Comparison of ENCODE assay signal across 8 mouse cellular contexts in the genomic region with DNA sequence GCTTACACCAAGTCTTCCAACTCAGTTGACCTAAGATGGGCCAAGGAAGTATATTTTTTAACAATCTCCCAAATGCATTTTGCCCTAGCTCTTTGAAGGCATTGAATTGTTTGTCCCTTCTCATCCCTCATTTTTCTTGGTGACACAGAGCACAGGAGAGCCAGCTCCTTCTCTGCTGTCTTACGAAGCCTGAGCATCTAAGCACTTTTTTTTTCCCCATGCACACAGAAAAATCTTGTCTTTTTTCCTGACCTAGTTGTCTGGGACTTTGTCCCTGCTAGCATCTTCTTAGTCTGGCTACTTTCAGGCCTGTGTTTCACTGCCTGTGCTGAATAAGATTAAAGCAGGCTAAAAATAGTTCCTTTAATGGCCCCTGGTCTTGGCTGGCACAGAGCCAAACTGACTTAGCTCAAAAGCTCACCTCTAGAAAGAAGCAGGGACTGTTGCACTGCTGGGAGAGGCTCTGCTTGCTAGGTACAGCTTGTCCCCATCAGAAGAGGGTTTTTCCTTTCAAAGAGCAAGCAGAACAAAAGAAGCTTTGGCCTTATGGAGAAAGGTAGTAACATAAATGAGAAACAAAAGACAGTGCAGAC. TPM values are rescaled to one million over a fixed set of nuclear protein-coding genes. Genes with fewer than 3 reads are reported as not detected.
DNase-seq lines count a peak whose midpoint lies in the region; ATAC-seq and TF ChIP-seq lines count a peak whose summit lies in the region.

No protein-coding gene starts in this region.

- 56% methylated on average over 1 of the region's 1 CpGs for WGBS in forebrain, embryonic 11.5 days
- 14% methylated on average over 1 of the region's 1 CpGs for WGBS in forebrain, embryonic 16.5 days
- WGBS in forebrain, embryonic 14.5 days = 21% methylated on average over 1 of the region's 1 CpGs
- 53% methylated on average over 1 of the region's 1 CpGs for WGBS in stomach, postnatal 0 days

- TF ChIP-seq EP300 in stomach, postnatal 0 days (optimal IDR thresholded peaks at IDR 0.05) = no peak

- no peak for ATAC-seq in forebrain, embryonic 11.5 days (replicated peaks; ENCODE audit: low FRiP score)
- no peak for ATAC-seq in forebrain, embryonic 16.5 days
- ATAC-seq in forebrain, embryonic 14.5 days = no peak; the same call in 1 of the 2 replicates
- ATAC-seq in stomach, postnatal 0 days (ENCODE audit: low FRiP score, low TSS enrichment) = peak; percentile 35; the same call in 1 of the 2 replicates

- H3K4me2 ChIP-seq in forebrain, embryonic 11.5 days (ENCODE audit: low read depth, low read length, severe bottlenecking) = no peak overlapping the region
- H3K4me2 ChIP-seq in forebrain, embryonic 16.5 days (ENCODE audit: low read length) = no peak overlapping the region
- H3K4me2 ChIP-seq in forebrain, embryonic 14.5 days (ENCODE audit: low read length) = no peak overlapping the region
- H3K4me2 ChIP-seq in stomach, postnatal 0 days (replicated peaks; ENCODE audit: low read depth) = no peak overlapping the region

- peak overlapping the region; percentile 50; the same call in 1 of the 2 replicates for H3K27ac ChIP-seq in forebrain, embryonic 11.5 days (ENCODE audit: low read depth, low read length)
- H3K27ac ChIP-seq in forebrain, embryonic 16.5 days (ENCODE audit: low read length) = no peak overlapping the region; the same call in 1 of the 2 replicates
- no peak overlapping the region for H3K27ac ChIP-seq in forebrain, embryonic 14.5 days (ENCODE audit: low read depth, low read length)
- no peak overlapping the region for H3K27ac ChIP-seq in stomach, postnatal 0 days (replicated peaks)

- peaks cover 5% of the 10 kb centered on the region; the same call in 1 of the 2 replicates for H3K36me3 ChIP-seq in forebrain, embryonic 11.5 days (ENCODE audit: control insufficient read depth, insufficient read depth, low read length)
- peaks cover 18% of the 10 kb centered on the region; the same call in 1 of the 2 replicates for H3K36me3 ChIP-seq in forebrain, embryonic 16.5 days (ENCODE audit: control insufficient read depth, insufficient read depth)
- H3K36me3 ChIP-seq in forebrain, embryonic 14.5 days (ENCODE audit: control insufficient read depth, insufficient read depth, low read length) = peaks cover 49% of the 10 kb centered on the region
- peaks cover 6% of the 10 kb centered on the region for H3K36me3 ChIP-seq in stomach, postnatal 0 days (ENCODE audit: control insufficient read depth, insufficient read depth, low read length)

- no peak overlapping the region for H3K4me3 ChIP-seq in forebrain, embryonic 11.5 days (ENCODE audit: low read depth, low read length)
- H3K4me3 ChIP-seq in forebrain, embryonic 16.5 days (replicated peaks; ENCODE audit: low read length) = no peak overlapping the region
- no peak overlapping the region for H3K4me3 ChIP-seq in forebrain, embryonic 14.5 days (ENCODE audit: low read depth, low read length)
- H3K4me3 ChIP-seq in stomach, postnatal 0 days (ENCODE audit: low read depth, low read length) = no peak overlapping the region

- TF ChIP-seq CTCF in stomach, postnatal 0 days (IDR thresholded peaks at IDR 0.05; ENCODE audit: low read depth) = no peak

- DNase-seq in forebrain, embryonic 11.5 days (ENCODE audit: low spot score) = no peak
- DNase-seq in 416B (ENCODE audit: low read depth) = peak; percentile 10
- peak; percentile 62 for DNase-seq in forebrain, embryonic 14.5 days (ENCODE audit: low spot score)
- peak; percentile 80 to 81 for DNase-seq in kidney, adult 8-10 months
- DNase-seq in stomach, postnatal 0 days (ENCODE audit: low spot score) = peak; percentile 39
- DNase-seq in layer of hippocampus, adult 9-11 months = no peak
- DNase-seq in frontal cortex, adult 2 months (ENCODE audit: extremely low spot score in 1 of 2, low spot score in 1 of 2) = no peak

- H3K9ac ChIP-seq in forebrain, embryonic 11.5 days (ENCODE audit: low read length) = no peak overlapping the region
- no peak overlapping the region for H3K9ac ChIP-seq in forebrain, embryonic 16.5 days (replicated peaks; ENCODE audit: low read depth, low read length)
- peak overlapping the region; percentile 3; the same call in 1 of the 2 replicates for H3K9ac ChIP-seq in forebrain, embryonic 14.5 days (ENCODE audit: low read length)
- no peak overlapping the region for H3K9ac ChIP-seq in stomach, postnatal 0 days (ENCODE audit: low read length)

- H3K27me3 ChIP-seq in forebrain, embryonic 11.5 days (ENCODE audit: control insufficient read depth, insufficient read depth, low read length) = no peaks in the 10 kb centered on the region
- no peaks in the 10 kb centered on the region for H3K27me3 ChIP-seq in forebrain, embryonic 16.5 days (replicated peaks; ENCODE audit: control insufficient read depth, insufficient read depth, low read length)
- H3K27me3 ChIP-seq in forebrain, embryonic 14.5 days (replicated peaks; ENCODE audit: control insufficient read depth, insufficient read depth, low read length) = no peaks in the 10 kb centered on the region
- no peaks in the 10 kb centered on the region for H3K27me3 ChIP-seq in stomach, postnatal 0 days (ENCODE audit: control insufficient read depth, insufficient read depth, low read length)

- no peaks in the 10 kb centered on the region for H3K9me3 ChIP-seq in forebrain, embryonic 11.5 days (ENCODE audit: control insufficient read depth, low read length)
- H3K9me3 ChIP-seq in forebrain, embryonic 16.5 days (ENCODE audit: control insufficient read depth, low read length) = no peaks in the 10 kb centered on the region
- H3K9me3 ChIP-seq in forebrain, embryonic 14.5 days (replicated peaks; ENCODE audit: control insufficient read depth, low read length) = no peaks in the 10 kb centered on the region
- H3K9me3 ChIP-seq in stomach, postnatal 0 days (ENCODE audit: control insufficient read depth, low read length) = no peaks in the 10 kb centered on the region

- H3K4me1 ChIP-seq in forebrain, embryonic 11.5 days (replicated peaks; ENCODE audit: control insufficient read depth, insufficient read depth, low read length) = no peaks in the 10 kb centered on the region
- H3K4me1 ChIP-seq in forebrain, embryonic 16.5 days (replicated peaks; ENCODE audit: control insufficient read depth, insufficient read depth, low read length) = peaks cover 3% of the 10 kb centered on the region; the same call in 1 of the 2 replicates
- H3K4me1 ChIP-seq in forebrain, embryonic 14.5 days (ENCODE audit: control insufficient read depth, insufficient read depth, low read length) = peaks cover 6% of the 10 kb centered on the region; the same call in 1 of the 2 replicates
- no peaks in the 10 kb centered on the region; the same call in 1 of the 2 replicates for H3K4me1 ChIP-seq in stomach, postnatal 0 days (replicated peaks; ENCODE audit: control insufficient read depth, insufficient read depth)

RNA-seq across cellular contexts. Expression of a gene that starts 16.8 kb away (rescaled TPM):
- polyA plus RNA-seq in forebrain, embryonic 11.5 days (2014; fragmentation: Nextera tagmentation; extraction: Ambion mirVana) = 0.17 and 0.21 TPM in 2 replicates
- polyA plus RNA-seq in forebrain, embryonic 16.5 days (2015; fragmentation: Nextera tagmentation; extraction: Ambion mirVana) = 0.94 and 1.1 TPM in 2 replicates
- 0.75 and 1.0 TPM in 2 replicates for polyA plus RNA-seq in forebrain, embryonic 14.5 days (2014; fragmentation: Nextera tagmentation; extraction: Ambion mirVana)
- 0.25 TPM in 2 replicates for polyA plus RNA-seq in stomach, postnatal 0 days (2015; fragmentation: Nextera tagmentation; extraction: Ambion mirVana)
- 23.7 and 28.0 TPM in 2 replicates for polyA plus RNA-seq in frontal cortex, adult 2 months (2012; rRNA removed)

RNA-seq across cellular contexts. Expression of a gene that starts 36.0 kb away (rescaled TPM):
- polyA plus RNA-seq in forebrain, embryonic 11.5 days (2014; fragmentation: Nextera tagmentation; extraction: Ambion mirVana) = 54.7 and 61.3 TPM in 2 replicates
- 66.6 and 73.6 TPM in 2 replicates for polyA plus RNA-seq in forebrain, embryonic 16.5 days (2015; fragmentation: Nextera tagmentation; extraction: Ambion mirVana)
- 72.8 and 77.5 TPM in 2 replicates for polyA plus RNA-seq in forebrain, embryonic 14.5 days (2014; fragmentation: Nextera tagmentation; extraction: Ambion mirVana)
- 18.3 and 21.0 TPM in 2 replicates for polyA plus RNA-seq in stomach, postnatal 0 days (2015; fragmentation: Nextera tagmentation; extraction: Ambion mirVana)
- polyA plus RNA-seq in frontal cortex, adult 2 months (2012; rRNA removed) = 42.0 and 45.4 TPM in 2 replicates

RNA-seq across cellular contexts. Expression of a gene that starts 55.5 kb away (rescaled TPM):
- polyA plus RNA-seq in forebrain, embryonic 11.5 days (2014; fragmentation: Nextera tagmentation; extraction: Ambion mirVana) = 59.2 and 66.4 TPM in 2 replicates
- polyA plus RNA-seq in forebrain, embryonic 16.5 days (2015; fragmentation: Nextera tagmentation; extraction: Ambion mirVana) = 90.6 and 92.1 TPM in 2 replicates
- polyA plus RNA-seq in forebrain, embryonic 14.5 days (2014; fragmentation: Nextera tagmentation; extraction: Ambion mirVana) = 58.4 and 75.5 TPM in 2 replicates
- 41.8 and 43.3 TPM in 2 replicates for polyA plus RNA-seq in stomach, postnatal 0 days (2015; fragmentation: Nextera tagmentation; extraction: Ambion mirVana)
- polyA plus RNA-seq in frontal cortex, adult 2 months (2012; rRNA removed) = 150 and 165 TPM in 2 replicates

RNA-seq across cellular contexts. Expression of a gene that starts 57.4 kb away (rescaled TPM):
- polyA plus RNA-seq in forebrain, embryonic 11.5 days (2014; fragmentation: Nextera tagmentation; extraction: Ambion mirVana) = 77.5 and 80.0 TPM in 2 replicates
- 126 and 147 TPM in 2 replicates for polyA plus RNA-seq in forebrain, embryonic 16.5 days (2015; fragmentation: Nextera tagmentation; extraction: Ambion mirVana)
- 119 and 122 TPM in 2 replicates for polyA plus RNA-seq in forebrain, embryonic 14.5 days (2014; fragmentation: Nextera tagmentation; extraction: Ambion mirVana)
- 28.2 and 29.7 TPM in 2 replicates for polyA plus RNA-seq in stomach, postnatal 0 days (2015; fragmentation: Nextera tagmentation; extraction: Ambion mirVana)
- 74.8 and 76.4 TPM in 2 replicates for polyA plus RNA-seq in frontal cortex, adult 2 months (2012; rRNA removed)

Comparison
In these comparisons a context has a peak if more than half of its experiments do, and no peak if none do; other contexts are left out.
1. DNase-seq: peak in 416B (single experiment), forebrain, embryonic 14.5 days (single experiment), kidney, adult 8-10 months (2 of 2) and stomach, postnatal 0 days (single experiment); none in forebrain, embryonic 11.5 days (single experiment), layer of hippocampus, adult 9-11 months (single experiment) and frontal cortex, adult 2 months (0 of 2).
2. RNA of a gene that starts 16.8 kb away (polyA plus RNA-seq): 23.7 to 28.0 TPM in frontal cortex, adult 2 months; 0.94 to 1.1 TPM in forebrain, embryonic 16.5 days, 0.75 to 1.0 TPM in forebrain, embryonic 14.5 days, 0.25 TPM in stomach, postnatal 0 days and 0.17 to 0.21 TPM in forebrain, embryonic 11.5 days; every median in the first group is over 10 times any median in the second.